Mouse (Mus musculus) MEL (cell line): ENCODE results near the gene Mllt11. TPM values are rescaled to one million over a fixed set of nuclear protein-coding genes. Genes with fewer than 3 reads are reported as not detected.
A peak's percentile ranks its signal among the peaks of the same experiment; 100 is the strongest.

Experiments used
- DNase-seq: peaks from one replicate; pipeline ENCODE4 v3.0.0; 2011; ENCODE audit warnings: low read depth, low spot score
- H3K27ac ChIP-seq: 2 replicates; pipeline ENCODE4 v1.5.1; 2012; ENCODE audit warnings: low read depth, mild to moderate bottlenecking, control low read depth, low read length, moderate library complexity; ENCODE audit not compliant: control insufficient read depth
- H3K27me3 ChIP-seq, 2 experiments: fragments of 150-350 bp in 1 of 2; sonication (generic) in 1 of 2; 2 replicates each; pipeline ENCODE4 v1.6.1; 2012; ENCODE audit warnings: low read length in 2 of 2, mild to moderate bottlenecking in 2 of 2, improper control_type of control experiment in 1 of 2, moderate library complexity in 1 of 2; ENCODE audit not compliant: insufficient read depth in 2 of 2, control insufficient read depth in 1 of 2
- H3K36me3 ChIP-seq, 2 experiments: 2 replicates each; pipeline ENCODE4 v1.6.1; 2012 to 2014; ENCODE audit warnings: low read length in 2 of 2, improper control_type of control experiment in 1 of 2, inconsistent platforms in 1 of 2, mild to moderate bottlenecking in 1 of 2; ENCODE audit not compliant: insufficient read depth in 2 of 2, control insufficient read depth in 1 of 2
- H3K4me1 ChIP-seq, 2 experiments: fragments of 150-350 bp in 1 of 2; sonication (generic) in 1 of 2; 2 replicates each; pipeline ENCODE4 v1.6.1; 2012; ENCODE audit warnings: low read length in 2 of 2, improper control_type of control experiment in 1 of 2, mild to moderate bottlenecking in 1 of 2; ENCODE audit not compliant: insufficient read depth in 2 of 2, control insufficient read depth in 1 of 2
- H3K4me3 ChIP-seq, 2 experiments: fragments of 150-350 bp in 1 of 2; sonication (generic) in 1 of 2; 2 replicates each; pipeline ENCODE4 v1.5.1; 2012; ENCODE audit warnings: low read depth in 2 of 2, low read length in 2 of 2, mild to moderate bottlenecking in 2 of 2, moderate library complexity in 2 of 2, control low read depth in 1 of 2, improper control_type of control experiment in 1 of 2; ENCODE audit not compliant: control insufficient read depth in 1 of 2, insufficient read depth in 1 of 2
- H3K79me2 ChIP-seq: 2 replicates; pipeline ENCODE4 v1.6.1; 2012; ENCODE audit warnings: mild to moderate bottlenecking, low read length, moderate library complexity; ENCODE audit not compliant: control insufficient read depth, poor library complexity, insufficient read depth
- H3K9ac ChIP-seq: 2 replicates; pipeline ENCODE4 v1.6.1; 2012; ENCODE audit warnings: low read depth, mild to moderate bottlenecking, control low read depth, low read length, moderate library complexity; ENCODE audit not compliant: control insufficient read depth, poor library complexity, severe bottlenecking
- H3K9me3 ChIP-seq: fragments of 150-350 bp; sonication (generic); replicated peaks from 2 replicates; pipeline ENCODE4 v1.6.1; 2012; ENCODE audit warnings: mild to moderate bottlenecking, low read length, improper control_type of control experiment, moderate library complexity; ENCODE audit not compliant: insufficient read depth
- CTCF ChIP-seq, 3 experiments: IDR thresholded peaks in 2 of 3; conservative IDR thresholded peaks in 1 of 3; 2 replicates each; pipeline ENCODE4 v1.5.1; 2011 to 2012; ENCODE audit warnings: low read length in 3 of 3, low read depth in 2 of 3, mild to moderate bottlenecking in 2 of 3, improper control_type of control experiment in 1 of 3, inconsistent platforms in 1 of 3, mixed read lengths in 1 of 3, moderate library complexity in 1 of 3; ENCODE audit not compliant: control insufficient read depth in 1 of 3, insufficient read depth in 1 of 3, poor library complexity in 1 of 3, severe bottlenecking in 1 of 3
- ELF1 ChIP-seq: IDR thresholded peaks from 2 replicates; pipeline ENCODE4 v1.6.1; 2014; ENCODE audit warnings: low read depth, mild to moderate bottlenecking, inconsistent platforms, low read length, improper control_type of control experiment, moderate library complexity
- EP300 ChIP-seq, 2 experiments: IDR thresholded peaks; 2 replicates each; pipeline ENCODE4 v1.6.1; 2011; ENCODE audit warnings: improper control_type of control experiment in 2 of 2, low read length in 2 of 2, low read depth in 1 of 2, mild to moderate bottlenecking in 1 of 2
- GABPA ChIP-seq: IDR thresholded peaks from 2 replicates; pipeline ENCODE4 v1.6.1; 2012; ENCODE audit warnings: low read depth, mild to moderate bottlenecking, inconsistent platforms, low read length, improper control_type of control experiment, moderate library complexity
- GATA1 ChIP-seq: IDR thresholded peaks from 2 replicates; pipeline ENCODE4 v1.6.1; 2011; ENCODE audit warnings: low read depth, low read length, improper control_type of control experiment
- HCFC1 ChIP-seq: IDR thresholded peaks from 2 replicates; pipeline ENCODE4 v1.6.1; 2012; ENCODE audit warnings: low read depth, mild to moderate bottlenecking, inconsistent platforms, low read length, improper control_type of control experiment, moderate library complexity
- KAT2A ChIP-seq: conservative IDR thresholded peaks from 2 replicates; pipeline ENCODE4 v1.6.1; 2012; ENCODE audit warnings: low read depth, low read length, improper control_type of control experiment, inconsistent platforms
- MAZ ChIP-seq: IDR thresholded peaks from 2 replicates; pipeline ENCODE4 v1.6.1; 2012; ENCODE audit warnings: low read depth, mild to moderate bottlenecking, inconsistent platforms, low read length, improper control_type of control experiment
- MYB ChIP-seq: IDR thresholded peaks from 2 replicates; pipeline ENCODE4 v1.6.1; 2011; ENCODE audit warnings: mild to moderate bottlenecking, low read depth, low read length, improper control_type of control experiment
- MYC ChIP-seq: IDR thresholded peaks from 2 replicates; pipeline ENCODE4 v1.6.1; 2011; ENCODE audit warnings: low read depth, mild to moderate bottlenecking, low read length, improper control_type of control experiment, moderate library complexity
- POLR2AphosphoS5 ChIP-seq: IDR thresholded peaks from 2 replicates; pipeline ENCODE4 v1.6.1; 2012; ENCODE audit warnings: low read depth, borderline replicate concordance, mild to moderate bottlenecking, inconsistent platforms, low read length, moderate library complexity, mixed read lengths
- RCOR1 ChIP-seq: IDR thresholded peaks from 2 replicates; pipeline ENCODE4 v1.6.1; 2012; ENCODE audit warnings: low read depth, mild to moderate bottlenecking, inconsistent platforms, low read length, improper control_type of control experiment
- TAL1 ChIP-seq: IDR thresholded peaks from 2 replicates; pipeline ENCODE4 v1.6.1; 2012; ENCODE audit warnings: mild to moderate bottlenecking, inconsistent platforms, low read length, moderate library complexity, mixed read lengths
- TBP ChIP-seq: IDR thresholded peaks from 2 replicates; pipeline ENCODE4 v1.8.0; 2011; ENCODE audit warnings: low read depth, low read length, improper control_type of control experiment
- USF2 ChIP-seq, 2 experiments: IDR thresholded peaks; 2 replicates each; pipeline ENCODE4 v1.6.1; 2011 to 2012; ENCODE audit warnings: improper control_type of control experiment in 2 of 2, low read length in 2 of 2, borderline replicate concordance in 1 of 2, inconsistent platforms in 1 of 2, low read depth in 1 of 2, mild to moderate bottlenecking in 1 of 2; ENCODE audit not compliant: insufficient read depth in 1 of 2
- ZMIZ1 ChIP-seq: IDR thresholded peaks from 2 replicates; pipeline ENCODE4 v1.6.1; 2012; ENCODE audit warnings: low read depth, mild to moderate bottlenecking, inconsistent platforms, low read length, improper control_type of control experiment, moderate library complexity
- ZNF384 ChIP-seq: IDR thresholded peaks from 2 replicates; pipeline ENCODE4 v1.6.1; 2012; ENCODE audit warnings: low read depth, mild to moderate bottlenecking, inconsistent platforms, low read length, improper control_type of control experiment
- polyA plus RNA-seq, 2 experiments: library from polyadenylated mRNA; stranded (reverse) in 1 of 2; unstranded in 1 of 2; fragments of >175 nt in 1 of 2; fragments of >200 nt in 1 of 2; gene quantifications; 2 replicates each; pipeline versions ENCODE4 v1.2.1 to v1.2.4; 2012; ENCODE audit warnings: low replicate concordance in 2 of 2, low read depth in 1 of 2; ENCODE audit not compliant: insufficient read length in 2 of 2, insufficient read depth in 1 of 2, missing spikeins in 1 of 2
- total RNA-seq: library from RNA; depleted of rRNA; stranded (reverse); fragments of 300-350 nt; gene quantifications from 2 replicates; pipeline ENCODE4 v1.2.3, GENCODE M21; 2012

Mllt11 gene
- total and polyA plus RNA-seq, 3 experiments: 7.3 to 24.6 TPM; not detected in 1

DNA sequence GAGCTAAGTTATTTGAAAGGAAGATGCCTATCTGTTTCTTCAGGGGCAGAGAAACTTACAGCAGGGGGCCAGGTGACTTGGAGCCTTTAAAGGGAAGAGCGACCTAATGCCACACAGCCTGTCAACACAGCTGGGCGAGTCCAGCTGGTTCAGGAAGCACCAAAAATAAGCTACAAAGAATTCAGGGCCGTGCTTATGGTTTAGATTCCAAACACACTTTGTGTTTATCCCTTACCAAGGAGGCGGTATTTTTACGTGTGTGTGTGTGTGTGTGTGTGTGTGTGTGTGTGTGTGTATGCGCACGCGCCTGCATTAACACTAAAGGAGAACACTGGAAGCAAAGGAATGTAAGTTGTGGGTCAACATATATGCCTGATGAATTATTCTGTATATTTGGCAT is 48.8 kb upstream of the Mllt11 start:
- no peaks in the 10 kb centered on the region for H3K9me3 ChIP-seq
- peak overlapping the region; percentile 45 for H3K27ac ChIP-seq
- peak overlapping the region; percentile 64 for H3K9ac ChIP-seq
- peaks cover 30 to 55% of the 10 kb centered on the region in 2 experiments for H3K4me1 ChIP-seq
- H3K4me3 ChIP-seq: peak overlapping the region; percentile 67 to 70
- H3K36me3 ChIP-seq: peaks cover 0 to 54% of the 10 kb centered on the region in 2 experiments; a peak in 2 of 4 replicates
- no peaks in the 10 kb centered on the region for H3K27me3 ChIP-seq
- TF ChIP-seq TBP: peak; percentile 4; the same call in 1 of the 2 replicates
- no peak for TF ChIP-seq MAZ
- TF ChIP-seq MYC: no peak
- H3K79me2 ChIP-seq: peaks cover 39% of the 10 kb centered on the region
- peak; percentile 81 for DNase-seq

DNA sequence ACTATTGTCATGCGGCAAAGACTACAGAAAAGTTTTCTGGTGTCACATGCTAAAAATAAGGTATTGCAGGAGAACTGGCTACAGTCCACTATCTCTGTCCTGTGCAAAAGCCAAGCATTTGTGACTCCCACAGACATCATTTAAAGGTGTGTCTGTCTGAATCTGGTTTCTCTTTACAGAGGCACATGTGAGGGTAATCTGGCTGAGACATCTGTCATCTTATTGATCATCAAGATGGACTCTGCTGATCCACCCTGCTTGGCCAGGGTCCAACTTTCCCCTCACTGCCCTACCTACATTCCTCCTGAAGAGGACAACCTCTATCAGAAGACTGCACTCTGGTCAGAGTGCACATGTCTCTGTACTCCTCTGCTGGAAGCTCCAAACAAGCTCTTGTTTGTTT is 45.2 kb upstream of the Mllt11 start:
- Histone ChIP-seq H3K36me3 (peaks cover 1 to 46% of the 10 kb centered on the region in 2 experiments; a peak in 3 of 4 replicates), H3K79me2 (peaks cover 21% of the 10 kb centered on the region), H3K9ac (no peak overlapping the region), H3K4me1 (peaks cover 35 to 54% of the 10 kb centered on the region in 2 experiments), H3K27ac (peak overlapping the region; percentile 41), H3K9me3 (no peaks in the 10 kb centered on the region), H3K4me3 (no peak overlapping the region), H3K27me3 (no peaks in the 10 kb centered on the region)
- peak; percentile 68 for DNase-seq
- TF ChIP-seq TAL1 (peak; percentile 52; the same call in 1 of the 2 replicates), GATA1 (peak; percentile 80), MYB (no peak)

DNA sequence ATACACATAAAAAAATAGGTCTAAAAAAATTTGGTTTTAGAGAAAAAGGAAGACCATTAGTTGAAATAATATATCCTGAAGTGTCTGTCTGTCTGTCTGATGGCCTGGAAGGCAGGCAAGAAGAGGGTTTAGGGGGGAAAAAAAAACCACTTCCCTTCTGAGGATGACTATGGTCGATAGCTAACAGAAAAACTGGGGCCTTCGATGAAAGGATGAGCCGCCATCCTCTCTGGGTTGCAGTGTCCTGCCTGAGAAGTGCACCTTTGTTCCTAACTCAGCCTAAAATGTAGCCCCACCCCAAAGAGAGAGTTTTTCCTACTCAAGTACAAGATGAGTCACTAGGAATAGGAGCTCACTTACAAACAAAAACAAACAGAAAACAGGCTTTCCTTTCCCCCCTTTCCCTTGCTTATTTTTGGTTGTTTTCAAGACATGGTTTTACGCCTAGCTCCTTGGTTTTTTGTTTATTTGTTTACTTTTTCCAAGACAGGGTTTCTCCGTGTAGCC is 44.5 kb upstream of the Mllt11 start:
- peak overlapping the region; percentile 41 for H3K27ac ChIP-seq
- H3K4me3 ChIP-seq: no peak overlapping the region
- H3K79me2 ChIP-seq: peaks cover 21% of the 10 kb centered on the region

DNA sequence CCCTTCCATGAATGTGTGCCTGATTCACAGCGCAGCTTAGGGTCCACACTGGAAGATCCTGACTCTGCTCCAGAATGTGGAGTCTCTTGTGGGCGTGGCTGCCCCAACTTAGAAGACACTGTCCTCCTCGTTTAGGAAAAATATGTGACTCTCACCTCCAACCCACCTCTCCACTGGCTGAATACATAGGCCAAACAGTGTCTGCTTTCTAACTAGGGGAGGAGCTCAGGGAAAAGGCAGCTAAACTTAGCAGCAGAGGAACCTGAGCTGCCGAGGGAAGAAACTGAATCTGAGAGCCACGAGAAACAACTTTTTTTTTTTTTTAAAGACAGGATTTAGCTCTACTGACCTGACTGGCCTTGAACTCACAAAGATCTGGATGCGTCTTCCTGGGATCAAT is 43.2 kb upstream of the Mllt11 start:
- no peaks in the 10 kb centered on the region for H3K27me3 ChIP-seq
- H3K4me3 ChIP-seq: no peak overlapping the region
- no peak for TF ChIP-seq POLR2AphosphoS5
- TF ChIP-seq ZMIZ1: no peak
- TF ChIP-seq EP300 (IDR thresholded peaks at IDR 0.05; ENCODE audit: low read depth in 1 of 2, low read length in 2 of 2): no peak
- no peak for TF ChIP-seq GABPA
- no peak for TF ChIP-seq ZNF384
- no peak for TF ChIP-seq ELF1
- TF ChIP-seq KAT2A: no peak
- TF ChIP-seq HCFC1: no peak
- TF ChIP-seq MYC: no peak
- TF ChIP-seq CTCF (IDR thresholded peaks at IDR 0.05 in 2 of 3, conservative IDR thresholded peaks at IDR 0.05 in 1 of 3; ENCODE audit: control insufficient read depth in 1 of 3, insufficient read depth in 1 of 3, low read depth in 2 of 3, low read length in 3 of 3, poor library complexity in 1 of 3, severe bottlenecking in 1 of 3): no peak
- no peak for TF ChIP-seq USF2 (IDR thresholded peaks at IDR 0.05; ENCODE audit: borderline replicate concordance in 1 of 2, insufficient read depth in 1 of 2, low read depth in 1 of 2, low read length in 2 of 2)
- TF ChIP-seq RCOR1: no peak
- peaks cover 1 to 42% of the 10 kb centered on the region in 2 experiments; a peak in 3 of 4 replicates for H3K36me3 ChIP-seq
- no peak overlapping the region for H3K27ac ChIP-seq
- H3K4me1 ChIP-seq: peaks cover 28 to 49% of the 10 kb centered on the region in 2 experiments
- H3K79me2 ChIP-seq: peaks cover 12% of the 10 kb centered on the region; the same call in 1 of the 2 replicates
- DNase-seq: no peak
- no peaks in the 10 kb centered on the region for H3K9me3 ChIP-seq
- H3K9ac ChIP-seq: no peak overlapping the region

More for the DNA sequence above, 44.5 kb upstream of the Mllt11 start:
- peak; percentile 80 for DNase-seq
- Histone ChIP-seq H3K9me3 (no peaks in the 10 kb centered on the region), H3K4me1 (peaks cover 35 to 54% of the 10 kb centered on the region in 2 experiments), H3K36me3 (peaks cover 1 to 46% of the 10 kb centered on the region in 2 experiments; a peak in 3 of 4 replicates), H3K9ac (peak overlapping the region; percentile 32; the same call in 1 of the 2 replicates), H3K27me3 (no peaks in the 10 kb centered on the region)
- TF ChIP-seq TBP: peak; percentile 42
- no peak for TF ChIP-seq POLR2AphosphoS5
